Mouse (Mus musculus): Measurements from ENCODE around the gene Tal1.

Tal1 gene

DNA sequence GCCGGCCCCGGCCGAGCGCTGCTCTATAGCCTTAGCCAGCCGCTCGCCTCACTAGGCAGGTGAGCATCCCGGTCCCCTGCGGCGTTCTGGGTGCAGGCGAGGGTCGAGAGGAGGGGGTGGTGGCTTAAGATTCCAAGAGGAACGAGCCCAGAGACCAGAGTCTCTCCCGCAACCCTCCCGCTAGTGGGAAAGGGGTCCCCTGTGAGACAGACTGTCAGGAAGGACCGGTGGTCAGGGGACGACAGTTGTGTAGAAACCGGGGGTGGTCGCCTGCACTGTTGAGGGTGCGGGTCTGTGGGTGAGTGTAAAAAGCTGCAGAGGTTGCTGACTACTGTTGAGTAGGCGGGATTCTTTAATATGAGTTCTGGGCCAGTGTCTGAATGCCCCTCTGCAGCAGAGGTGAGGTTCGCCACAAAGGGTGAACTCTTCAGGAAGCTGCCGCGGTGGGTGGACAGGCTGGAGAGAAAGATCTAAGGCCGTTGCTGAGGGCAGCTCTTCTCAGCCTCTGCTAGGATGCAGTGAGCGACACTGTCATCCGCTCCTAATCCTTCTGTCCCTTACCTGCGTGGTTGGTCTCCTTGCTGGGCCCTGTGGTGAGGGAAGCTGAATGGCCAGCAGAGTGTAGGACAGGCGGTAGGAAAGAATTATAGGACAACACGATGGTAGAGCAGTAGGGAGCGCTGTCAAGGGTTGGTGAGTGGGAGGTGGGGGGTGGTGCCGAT, 7.5 kb downstream of the Tal1 start:
- DNase-seq (ENCODE audit: low spot score in 2 of 2) = no peak

DNA sequence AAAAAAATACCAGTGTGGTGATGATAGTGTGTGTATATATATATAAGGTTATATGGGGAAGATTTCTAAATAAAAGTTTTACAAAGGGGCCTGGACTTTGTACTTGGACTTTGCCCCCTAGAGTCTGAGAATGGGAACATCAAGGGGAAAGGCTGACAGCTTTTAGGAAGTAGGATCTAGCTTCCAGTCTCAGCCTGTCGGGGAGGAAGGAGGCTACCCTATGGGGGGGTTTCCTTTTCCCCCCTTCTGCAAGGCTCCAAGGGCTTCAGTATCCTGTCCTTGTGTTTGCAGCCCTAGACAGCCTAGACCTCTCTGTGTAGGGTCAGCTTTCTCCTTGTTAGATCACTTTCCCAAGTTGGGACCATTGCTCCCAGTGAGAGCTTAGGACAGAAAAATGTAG, 15.4 kb downstream of the Tal1 start:
- DNase-seq (ENCODE audit: low spot score in 2 of 2) = no peak

DNA sequence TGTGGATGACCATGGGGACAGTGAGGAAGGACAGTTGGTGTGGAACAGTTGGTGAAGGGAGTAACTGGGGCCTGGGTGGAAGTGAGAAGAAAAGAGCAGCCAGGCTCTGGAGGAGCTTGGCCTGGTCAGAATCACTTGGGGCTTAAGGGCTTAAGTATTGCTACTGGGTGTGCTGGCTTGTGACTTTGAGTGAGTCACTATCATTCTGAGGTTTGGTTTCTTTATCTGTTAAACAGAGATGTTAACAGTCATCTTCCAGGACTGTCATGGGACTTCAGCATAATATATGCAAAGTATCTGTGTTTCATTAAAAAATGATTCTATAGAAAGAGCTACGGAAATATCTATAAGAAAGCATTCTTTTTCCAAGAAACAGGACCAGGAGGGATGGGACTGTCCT, 18.6 kb downstream of the Tal1 start:
- DNase-seq (ENCODE audit: low spot score in 2 of 2) = no peak

DNA sequence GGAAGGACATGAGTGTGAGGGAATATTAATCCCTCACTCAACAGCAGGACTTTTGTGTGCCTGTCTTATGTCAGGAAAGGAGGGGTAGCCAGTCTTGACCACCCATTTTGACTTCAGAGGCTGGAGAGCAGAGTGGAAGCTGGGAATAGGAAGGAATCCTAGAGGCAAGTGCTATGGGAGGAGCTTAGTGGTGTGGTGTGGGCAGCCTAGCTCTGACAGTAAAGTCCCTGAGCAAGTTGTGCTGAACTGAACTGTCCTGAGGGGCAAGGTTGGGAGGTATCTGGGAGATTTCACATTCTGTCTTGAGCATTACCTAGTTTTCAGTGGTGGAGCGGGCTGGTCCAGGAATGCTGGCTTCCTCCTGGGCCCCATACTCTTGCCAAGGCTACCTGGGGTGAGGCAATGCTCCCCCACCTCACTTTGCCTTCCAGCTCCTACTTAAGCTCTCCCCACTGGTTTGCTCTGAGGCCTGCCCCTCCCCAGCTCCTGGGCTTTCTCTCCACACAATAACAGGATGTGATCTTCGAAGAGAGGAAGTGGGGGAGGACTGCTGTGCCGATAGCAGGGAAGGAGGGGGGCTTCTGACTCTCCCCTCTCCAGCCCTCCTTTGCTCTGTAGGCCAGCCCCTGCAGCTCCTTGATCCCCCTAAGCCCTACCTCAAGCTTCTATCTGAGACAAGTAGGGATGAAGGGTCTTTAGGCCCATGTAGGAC, 19.1 kb downstream of the Tal1 start:
- DNase-seq (ENCODE audit: low spot score in 2 of 2) = no peak

DNA sequence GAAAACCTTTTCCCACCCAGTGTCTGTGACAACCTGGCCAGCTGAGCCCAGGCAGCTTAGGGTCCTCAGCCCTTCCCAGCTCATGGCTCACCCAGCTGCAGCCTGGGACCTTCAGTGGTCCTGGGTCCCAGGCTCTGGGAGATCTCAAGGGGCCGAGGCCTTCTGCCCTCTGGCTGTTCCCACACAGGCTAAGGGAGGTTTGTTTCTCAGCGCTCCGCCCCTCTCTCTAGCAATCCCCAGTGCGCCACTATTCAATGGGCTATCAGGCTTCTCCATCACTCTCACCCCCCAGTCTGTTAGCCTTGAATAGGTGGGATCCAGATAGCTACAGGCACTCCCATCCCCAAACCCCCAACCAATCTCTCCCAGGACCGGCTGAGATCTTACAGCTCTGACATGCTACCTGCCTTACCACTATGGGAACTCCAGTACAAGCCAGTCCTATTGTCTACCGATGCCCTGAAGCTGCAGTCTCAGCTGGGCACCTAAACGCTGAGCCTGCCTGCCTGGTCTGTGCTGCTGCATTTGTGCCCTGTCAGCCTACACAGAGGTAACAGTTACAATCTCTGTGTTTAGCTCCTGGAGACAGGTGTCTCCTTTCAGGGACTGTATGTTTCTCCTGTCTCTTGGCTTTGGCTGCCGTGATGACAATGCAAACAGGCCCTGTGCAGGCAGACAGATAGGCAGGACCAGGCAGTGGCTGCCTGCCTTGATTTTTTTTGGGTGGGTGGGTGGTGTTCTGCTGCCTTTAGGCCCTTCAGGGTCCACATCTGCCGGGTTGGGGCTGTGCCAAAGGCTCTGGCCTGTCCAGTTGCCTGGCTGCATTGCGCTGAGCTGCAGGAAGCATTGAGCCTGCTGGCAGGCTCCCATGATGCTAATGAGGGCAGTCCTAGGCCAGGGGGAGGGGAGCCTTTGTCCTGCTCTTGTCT, 22.9 kb downstream of the Tal1 start:
- no peak for DNase-seq (ENCODE audit: low spot score in 2 of 2)

DNA sequence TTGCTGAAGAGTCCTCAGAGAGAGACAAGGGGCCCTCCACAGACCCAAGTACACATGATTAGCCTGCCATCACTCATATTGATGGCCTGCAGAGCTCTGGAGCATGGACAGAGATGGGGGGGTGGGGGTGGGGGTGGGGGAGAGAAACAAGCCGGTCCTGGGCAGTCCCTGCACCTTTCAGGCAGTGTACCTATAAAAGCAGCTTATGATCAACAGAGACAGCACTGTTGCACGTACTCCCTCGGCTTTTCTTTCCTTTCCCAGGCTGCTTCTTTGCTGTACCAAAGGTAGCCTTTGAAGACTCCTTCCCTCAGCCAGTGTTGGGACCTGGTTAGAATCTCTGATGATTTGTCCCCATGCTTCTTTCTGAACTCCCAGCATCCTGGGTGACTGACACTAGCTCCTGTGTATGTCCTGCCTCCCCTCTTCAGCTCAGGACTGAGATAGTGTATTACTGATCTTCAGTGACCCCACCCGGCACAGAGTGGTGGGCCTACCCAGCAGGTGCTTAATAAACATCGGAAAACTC, 23.7 kb downstream of the Tal1 start:
- DNase-seq (ENCODE audit: low spot score in 2 of 2) = no peak

DNA sequence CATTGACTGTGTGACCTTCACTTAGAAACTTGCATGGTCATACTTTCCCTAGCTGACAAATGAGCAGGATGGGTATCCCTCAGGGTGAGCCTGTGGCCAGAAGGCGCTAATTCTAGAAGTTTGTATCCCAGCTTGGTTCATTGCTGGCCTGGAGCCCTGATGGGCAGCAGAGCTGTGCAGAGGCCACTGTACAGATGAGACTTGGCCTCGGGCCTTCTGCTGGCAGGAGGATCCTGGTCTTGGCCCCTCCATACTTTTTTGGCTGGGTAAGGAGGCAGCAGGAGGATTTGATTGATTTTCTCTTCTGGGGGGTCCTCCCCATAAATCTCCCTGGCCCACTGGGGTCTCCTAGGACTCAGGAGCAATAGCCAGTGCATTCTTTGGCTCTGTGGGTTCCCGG, 26.8 kb downstream of the Tal1 start:
- no peak for DNase-seq (ENCODE audit: low spot score in 2 of 2)

DNA sequence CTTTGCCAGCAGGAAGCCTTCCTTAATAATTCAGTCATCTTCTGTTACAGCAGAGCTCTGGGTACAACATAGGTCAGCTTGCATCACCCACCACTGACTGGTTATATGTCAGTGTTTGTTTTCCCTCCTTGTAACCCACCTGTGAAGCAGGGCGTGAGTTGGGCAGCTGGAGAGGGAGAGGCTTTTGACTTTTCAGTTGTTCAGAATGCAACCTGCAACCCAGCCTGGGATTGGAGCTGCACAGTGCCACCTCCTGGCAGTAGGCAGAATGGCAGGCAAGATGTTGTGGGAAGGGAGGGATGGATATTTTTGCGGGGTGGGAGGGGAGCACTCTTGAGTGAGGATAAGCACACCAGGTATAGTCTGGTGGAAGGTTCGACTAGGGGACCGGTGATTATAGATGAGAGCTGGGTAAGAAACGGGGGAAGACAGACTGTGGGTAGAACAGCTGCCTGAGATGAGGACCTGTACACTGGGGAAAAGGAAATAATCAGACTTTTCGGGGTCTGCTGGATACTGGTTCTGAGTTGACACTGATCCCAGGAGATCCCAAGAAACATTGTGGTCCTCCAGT, 29.4 kb downstream of the Tal1 start:
- DNase-seq (ENCODE audit: low spot score in 2 of 2) = peak in 1 of 2 experiments; percentile 52

DNA sequence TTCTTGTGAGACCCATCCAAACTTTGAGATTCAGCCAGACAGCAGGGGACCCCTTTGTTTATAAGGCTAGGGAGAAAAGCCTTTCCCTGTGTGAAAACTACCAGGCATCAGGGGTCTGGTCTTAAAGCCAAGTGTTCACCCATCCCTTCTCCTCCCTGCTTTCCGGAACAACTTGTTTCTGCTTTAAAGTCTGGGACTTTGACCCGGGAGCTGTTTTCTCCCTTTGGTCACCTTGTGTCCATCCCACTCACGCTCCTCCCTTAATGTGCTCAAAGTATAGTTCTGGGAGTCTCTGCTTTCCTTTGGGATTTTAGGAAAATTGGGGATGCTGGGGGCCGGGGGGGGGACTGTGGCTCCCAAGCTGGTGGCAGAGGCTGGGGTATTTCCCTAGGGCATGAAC, 30.0 kb downstream of the Tal1 start:
- no peak for DNase-seq (ENCODE audit: low spot score in 2 of 2)

DNA sequence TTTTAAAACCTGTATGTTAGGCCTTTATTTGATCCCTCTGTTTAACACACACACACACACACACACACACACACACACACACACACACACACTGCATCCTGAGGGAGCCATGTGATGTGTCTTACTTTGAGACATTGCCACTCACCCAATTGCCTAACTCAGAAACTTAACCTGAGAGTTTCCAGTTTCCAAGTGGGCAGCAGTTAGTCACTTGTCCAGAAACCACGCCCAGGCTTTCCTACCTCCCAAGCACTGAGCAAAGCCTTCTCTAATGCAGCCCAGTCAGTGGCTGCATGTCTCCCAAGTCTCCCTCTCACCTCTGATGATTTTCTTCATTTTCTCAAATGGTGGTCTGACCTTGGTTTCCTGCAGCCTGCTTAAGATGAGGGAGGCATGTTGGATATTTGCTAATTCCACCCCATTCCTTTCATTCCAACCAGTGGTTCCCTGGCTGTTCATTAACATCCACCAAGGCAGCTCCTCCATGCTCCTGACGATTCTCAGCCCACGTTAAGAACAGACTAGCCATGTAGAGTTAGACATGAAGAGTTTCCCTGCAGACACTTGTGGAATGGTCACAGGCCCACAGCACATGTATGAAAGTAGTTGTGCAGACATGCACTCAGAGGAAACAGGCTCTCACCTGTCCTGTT, 30.7 kb downstream of the Tal1 start:
- no peak for DNase-seq (ENCODE audit: low spot score in 2 of 2)

DNA sequence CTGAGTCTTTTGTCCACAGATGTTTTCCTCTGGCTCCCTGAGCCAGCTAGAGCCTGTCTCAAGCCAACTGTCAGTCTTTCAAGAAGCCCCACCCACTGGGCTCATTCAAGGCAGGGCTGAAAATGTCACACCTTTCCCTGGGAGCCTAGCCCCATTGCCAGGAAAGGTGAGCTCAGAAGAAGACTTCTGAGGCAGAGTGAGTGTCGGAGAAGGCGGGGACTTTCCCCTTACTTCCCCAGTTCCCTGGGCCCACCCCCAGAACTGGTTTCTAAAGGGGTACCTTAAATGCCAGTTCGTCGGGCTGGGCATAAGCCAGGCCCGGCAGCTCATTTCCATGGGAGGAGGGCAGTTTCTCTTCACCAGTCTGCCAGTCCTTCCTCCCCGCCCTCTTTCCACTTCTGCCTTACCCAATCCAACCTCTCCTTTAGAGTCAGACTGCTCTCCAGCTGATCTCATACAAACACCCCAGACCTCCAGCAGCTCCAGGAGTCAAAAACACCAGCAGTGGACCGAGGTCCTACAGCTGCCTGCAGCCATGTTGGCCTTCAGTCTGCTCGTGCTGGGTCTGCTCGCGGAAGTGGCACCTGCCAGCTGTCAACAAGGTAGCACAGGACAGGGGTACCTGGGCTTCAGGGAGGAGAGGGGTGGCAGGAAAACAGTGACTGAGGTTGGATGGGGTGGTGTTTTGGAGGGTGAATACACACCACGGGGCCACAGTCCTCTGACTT, 32.5 kb downstream of the Tal1 start, which contains the start of gene Pdzk1ip1:
Gene Pdzk1ip1, plus strand, starts transcription at position 98 of the 728 bp plus-strand sequence.
- no peak for DNase-seq (ENCODE audit: low spot score in 2 of 2)

DNA sequence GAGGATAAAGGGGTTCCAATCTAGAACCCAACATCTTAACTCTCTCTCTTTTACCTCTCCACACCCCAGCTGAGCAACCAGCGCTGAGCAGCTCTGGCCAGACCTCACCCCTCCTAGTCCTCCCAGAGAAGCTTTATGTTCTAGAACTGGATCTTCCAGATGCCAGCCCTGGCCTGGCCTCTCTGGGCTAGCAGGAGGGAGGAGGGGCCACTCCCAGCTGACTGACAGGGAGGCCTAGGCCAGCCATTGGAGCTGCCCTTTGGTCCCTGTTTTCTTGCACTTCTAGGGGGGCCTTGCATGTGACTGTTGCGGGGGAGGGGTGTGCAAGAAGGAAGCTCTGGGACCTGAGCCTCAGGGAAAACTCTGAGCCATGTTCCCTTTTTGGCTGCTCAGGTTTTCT, 34.4 kb downstream of the Tal1 start:
- DNase-seq (ENCODE audit: low spot score in 2 of 2) = peak in 1 of 2 experiments; percentile 43

DNA sequence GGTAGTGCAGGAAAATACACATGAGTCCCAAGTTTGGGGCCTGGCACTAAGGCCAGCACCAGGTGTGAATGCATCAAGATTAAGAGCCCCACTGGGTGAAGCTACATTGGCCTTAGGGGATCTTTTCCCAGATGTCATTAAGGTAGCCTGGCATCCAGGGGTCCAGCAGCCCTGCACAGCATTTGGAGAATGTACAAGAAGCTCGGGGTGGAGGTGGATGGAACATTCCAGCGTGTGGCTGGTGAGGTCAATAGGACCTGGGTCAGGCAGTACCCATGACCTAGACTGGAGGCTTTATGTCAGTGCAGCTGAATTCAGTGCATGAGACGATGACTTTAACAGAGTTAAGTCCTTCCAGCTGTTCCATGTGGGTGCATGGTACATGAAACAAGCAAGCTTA, 35.6 kb downstream of the Tal1 start:
- no peak for DNase-seq (ENCODE audit: low spot score in 2 of 2)

DNA sequence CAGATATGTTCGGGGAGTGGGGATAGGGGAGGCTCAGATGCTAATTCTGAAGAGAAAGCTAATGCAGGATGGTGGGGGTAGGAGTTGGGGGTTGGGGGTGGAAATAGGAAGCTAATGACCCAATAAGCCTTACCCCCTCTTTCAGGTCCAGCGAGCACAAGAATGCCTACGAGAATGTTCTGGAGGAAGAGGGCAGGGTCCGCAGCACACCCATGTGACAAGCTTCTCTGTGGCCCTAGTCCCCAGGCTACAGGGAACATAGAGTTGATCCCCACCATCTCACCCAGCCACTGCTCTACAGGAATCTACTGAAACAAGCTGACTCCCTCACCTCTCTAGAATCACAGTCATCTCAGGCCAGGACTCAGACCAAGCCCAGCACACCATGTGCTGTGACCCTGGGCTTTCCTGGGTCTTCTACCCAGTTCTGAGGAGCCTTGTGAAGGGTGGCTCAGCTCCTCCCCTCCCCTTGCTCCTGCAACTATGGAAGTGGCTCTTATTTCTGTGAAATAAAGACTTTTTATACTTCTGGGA, 37.2 kb downstream of the Tal1 start:
- DNase-seq (ENCODE audit: low spot score in 2 of 2) = no peak

DNA sequence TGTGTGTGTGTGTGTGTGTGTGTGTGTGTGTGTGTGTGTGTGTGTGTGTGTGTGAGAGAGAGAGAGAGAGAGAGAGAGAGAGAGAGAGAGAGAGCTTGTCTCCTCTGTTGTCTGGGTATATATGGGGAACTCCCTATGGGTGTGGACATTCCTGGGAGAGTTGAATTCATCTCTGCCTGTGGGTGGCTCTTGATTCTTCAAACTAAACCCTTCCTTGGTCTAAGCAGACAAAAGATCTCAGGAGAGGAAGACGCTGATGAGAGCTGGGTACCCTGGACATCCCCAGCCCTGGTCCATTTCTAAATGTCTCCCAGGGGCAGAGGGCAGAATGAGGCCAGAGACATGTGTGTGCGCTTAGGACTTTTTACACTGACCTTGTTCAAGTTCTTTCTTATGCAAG, 37.8 kb downstream of the Tal1 start:
- no peak for DNase-seq (ENCODE audit: low spot score in 2 of 2)

DNA sequence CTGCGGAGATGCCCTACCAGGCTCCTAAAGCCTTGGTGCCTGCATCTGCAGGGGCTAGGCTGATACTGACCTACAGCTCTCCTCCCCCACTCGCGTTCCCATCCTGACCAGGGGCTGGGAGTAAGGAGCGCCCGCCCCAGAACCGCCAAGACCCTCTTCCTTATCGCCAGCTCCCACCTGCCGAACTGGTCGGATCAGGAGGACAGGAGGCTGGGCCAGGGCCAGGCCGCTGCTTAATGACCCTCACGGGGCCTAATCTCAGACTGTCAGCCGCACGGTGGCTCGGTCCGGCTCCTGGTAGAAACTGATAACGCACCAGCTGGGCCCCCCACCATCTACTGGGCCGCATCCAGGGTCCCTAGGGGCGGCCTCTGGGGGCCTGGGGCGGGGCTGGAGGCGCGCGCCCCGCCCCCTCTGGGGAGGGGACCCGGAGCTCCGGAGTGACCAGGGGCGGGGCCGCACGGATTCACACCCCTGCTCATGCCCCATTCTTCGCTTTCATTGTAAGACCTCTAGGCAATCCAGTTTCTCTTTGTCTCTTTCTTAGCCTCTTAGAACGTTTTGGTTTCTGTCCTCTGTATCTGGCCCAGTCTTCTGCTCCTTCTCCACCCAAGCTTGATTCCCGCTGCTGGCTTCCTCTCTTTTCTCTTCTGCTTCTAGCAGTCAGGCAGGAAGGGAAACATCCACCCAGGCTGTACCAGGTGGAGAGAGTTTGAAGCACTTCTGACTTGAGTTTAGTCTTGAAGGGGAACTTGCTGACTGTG, 39.6 kb downstream of the Tal1 start:
- peak in 1 of 2 experiments; percentile 40 for DNase-seq (ENCODE audit: low spot score in 2 of 2)

DNA sequence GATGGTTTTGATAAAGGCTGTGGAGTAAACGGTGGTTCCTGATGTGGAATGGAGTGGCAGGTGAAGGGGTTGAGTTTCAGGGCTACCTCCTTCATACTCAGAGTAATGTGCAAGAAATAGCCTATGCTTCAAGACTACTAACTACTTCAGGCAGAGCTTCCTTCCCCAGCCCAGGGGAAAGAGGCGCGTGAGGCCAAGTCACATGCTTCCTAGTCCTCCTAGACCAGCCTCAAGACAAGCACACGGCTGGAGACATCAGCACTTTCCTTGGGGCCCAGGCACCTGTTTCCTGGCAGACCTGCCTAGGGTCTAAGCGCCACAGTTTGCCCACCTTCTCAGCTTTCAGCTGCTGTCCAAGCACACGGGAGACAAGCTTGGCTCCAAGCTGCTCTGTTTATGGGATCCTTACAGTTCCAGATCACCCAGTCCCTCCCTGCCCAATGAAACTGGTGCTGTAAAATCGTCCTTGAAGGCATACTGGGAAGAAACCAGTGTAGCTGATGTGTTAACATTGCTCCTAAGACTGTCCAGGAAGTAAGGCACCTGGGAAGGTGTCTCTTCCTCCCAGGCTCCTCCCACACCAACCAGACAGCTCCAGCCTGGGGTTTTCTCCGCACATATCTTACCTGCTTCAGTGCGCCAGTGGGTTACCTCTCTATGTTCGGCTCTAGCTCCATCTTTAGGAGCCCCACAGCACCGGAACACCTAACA, 40.4 kb downstream of the Tal1 start:
- no peak for DNase-seq (ENCODE audit: low spot score in 2 of 2)

DNA sequence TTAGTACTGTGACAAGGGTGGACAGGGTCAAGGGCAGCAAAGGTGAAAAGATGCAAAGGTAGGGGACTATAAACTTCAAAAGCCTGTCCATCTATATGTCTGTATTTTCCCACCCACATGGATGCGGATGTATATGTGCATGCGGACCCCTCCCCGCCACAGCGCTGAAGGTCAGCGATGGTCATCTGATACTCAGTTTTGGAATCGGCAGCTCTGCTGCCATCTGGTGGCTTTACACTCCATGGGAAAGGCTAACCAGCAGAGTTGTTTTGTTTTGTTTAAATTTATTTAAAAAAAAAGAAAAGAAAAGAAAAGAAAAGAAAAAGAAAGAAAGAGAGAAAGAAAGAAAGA, 40.9 kb downstream of the Tal1 start:
- DNase-seq (ENCODE audit: low spot score in 2 of 2) = no peak

DNA sequence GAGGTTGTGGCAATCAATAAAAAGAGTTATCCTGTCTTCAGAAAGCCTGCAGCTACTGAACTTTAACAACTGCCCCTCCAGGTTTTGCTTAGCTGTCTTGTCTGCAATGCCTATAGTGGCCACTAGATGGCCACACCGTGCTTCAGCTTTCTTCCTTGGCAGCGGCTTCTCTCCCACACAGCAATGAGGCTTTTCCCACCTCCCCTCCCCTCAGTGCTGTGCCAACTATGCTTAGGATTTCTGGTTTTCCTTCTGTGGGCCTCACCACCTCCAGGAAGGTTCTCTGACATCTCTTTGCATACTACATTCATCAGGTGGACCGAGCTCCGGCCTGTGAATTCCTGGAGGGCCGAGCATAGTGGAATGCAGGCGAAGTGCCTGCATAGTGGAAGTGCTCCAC, 45.5 kb downstream of the Tal1 start:
- peak in 1 of 2 experiments; percentile 19 for DNase-seq (ENCODE audit: low spot score in 2 of 2)
